Mouse (Mus musculus): Measurements from ENCODE around the gene Ascc3.

DNA sequence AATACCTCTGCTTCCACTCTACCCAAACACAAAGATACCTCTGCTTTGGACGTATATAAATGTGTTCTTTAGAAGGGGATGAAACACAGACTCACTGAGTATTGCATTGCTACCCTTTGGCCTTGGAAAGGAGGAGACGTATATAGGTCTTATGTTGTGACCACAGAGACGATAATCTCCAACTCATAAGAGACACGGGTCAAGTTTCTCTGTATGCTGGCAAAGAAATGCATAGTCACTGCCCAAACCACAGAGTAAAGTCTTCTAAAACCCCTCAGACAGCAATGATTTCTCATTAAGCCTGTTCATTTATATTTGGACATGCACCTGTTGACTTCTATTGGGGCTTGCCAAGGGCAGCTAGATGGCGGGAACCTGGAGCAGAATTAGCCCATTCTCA is 284.5 kb downstream of the Ascc3 start:
- TF ChIP-seq CTCF (IDR thresholded peaks at IDR 0.05; ENCODE audit: borderline replicate concordance, insufficient read depth, low read depth, low read length) = no peak
- TF ChIP-seq POLR2A (IDR thresholded peaks at IDR 0.05; ENCODE audit: borderline replicate concordance, insufficient read depth, low read length) = no peak

Data from cerebellum, adult 2 months (tissue).